In genomic region chr8:64674951-64675585, GRCm38 (mm10) we compare ENCODE assay signal across 13 mouse cellular contexts. TPM values are rescaled to one million over a fixed set of nuclear protein-coding genes. Genes with fewer than 3 reads are reported as not detected.
DNase-seq lines count a peak whose midpoint lies in the region; ATAC-seq and TF ChIP-seq lines count a peak whose summit lies in the region.
"Had no signal": no experiment of that assay in that cellular context is flagged by ENCODE, and none has a peak within 500 bp of the region (broad histone marks: within the 10 kb centered on the region; RNA-seq: fewer than 3 reads in every experiment).

No protein-coding gene starts in this region.

- H3K4me3 ChIP-seq in hindbrain, embryonic 15.5 days, result no peak overlapping the region
- no peak overlapping the region for H3K4me3 ChIP-seq in hindbrain, embryonic 13.5 days
- H3K4me3 ChIP-seq in lung, embryonic 14.5 days (ENCODE audit: low read depth, low read length), result no peak overlapping the region
- no peak overlapping the region for H3K4me3 ChIP-seq in stomach, embryonic 15.5 days (replicated peaks)
- H3K4me3 ChIP-seq: hindbrain, embryonic 12.5 days had no signal

- no peak overlapping the region for H3K9ac ChIP-seq in hindbrain, embryonic 15.5 days
- H3K9ac ChIP-seq in hindbrain, embryonic 13.5 days, result no peak overlapping the region
- no peak overlapping the region for H3K9ac ChIP-seq in lung, embryonic 14.5 days
- H3K9ac ChIP-seq in stomach, embryonic 15.5 days, result no peak overlapping the region
- H3K9ac ChIP-seq: hindbrain, embryonic 12.5 days had no signal

- H3K9me3 ChIP-seq in hindbrain, embryonic 15.5 days, result no peaks in the 10 kb centered on the region
- no peaks in the 10 kb centered on the region for H3K9me3 ChIP-seq in hindbrain, embryonic 13.5 days
- H3K9me3 ChIP-seq in lung, embryonic 14.5 days (ENCODE audit: low read depth, low read length), result no peaks in the 10 kb centered on the region
- H3K9me3 ChIP-seq in stomach, embryonic 15.5 days, result no peaks in the 10 kb centered on the region
- H3K9me3 ChIP-seq: hindbrain, embryonic 12.5 days had no signal

- H3K36me3 ChIP-seq in hindbrain, embryonic 15.5 days, result no peaks in the 10 kb centered on the region
- H3K36me3 ChIP-seq in hindbrain, embryonic 13.5 days, result 0 out of 2 replicates have a peak, but pooled peaks cover 4% of the 10 kb centered on the region
- no peaks in the 10 kb centered on the region for H3K36me3 ChIP-seq in lung, embryonic 14.5 days (ENCODE audit: insufficient read depth)
- H3K36me3 ChIP-seq in stomach, embryonic 15.5 days, result no peaks in the 10 kb centered on the region
- H3K36me3 ChIP-seq: hindbrain, embryonic 12.5 days had no signal

- no peak for ATAC-seq in hindbrain, embryonic 15.5 days (ENCODE audit: low FRiP score, low read depth)
- no peak for ATAC-seq in hindbrain, embryonic 13.5 days (ENCODE audit: low FRiP score)
- ATAC-seq in lung, embryonic 14.5 days (ENCODE audit: insufficient read depth), result peak; percentile 65; the same call in 1 of the 2 replicates
- peak; percentile 43; the same call in 1 of the 2 replicates for ATAC-seq in stomach, embryonic 15.5 days (ENCODE audit: insufficient read depth, low FRiP score, low read depth)

- no peak overlapping the region for H3K4me2 ChIP-seq in hindbrain, embryonic 15.5 days
- H3K4me2 ChIP-seq in hindbrain, embryonic 13.5 days, result no peak overlapping the region
- H3K4me2 ChIP-seq in lung, embryonic 14.5 days, result no peak overlapping the region
- H3K4me2 ChIP-seq in stomach, embryonic 15.5 days, result 0 out of 2 replicates have a peak overlapping the region, but pooled peaks have one; percentile 21
- H3K4me2 ChIP-seq: hindbrain, embryonic 12.5 days had no signal

- 0 out of 2 replicates have a peak overlapping the region, but pooled peaks have one; percentile 14 for H3K27ac ChIP-seq in hindbrain, embryonic 15.5 days (replicated peaks)
- no peak overlapping the region for H3K27ac ChIP-seq in hindbrain, embryonic 13.5 days
- no peak overlapping the region for H3K27ac ChIP-seq in lung, embryonic 14.5 days (ENCODE audit: low read depth)
- peak overlapping the region; percentile 65 for H3K27ac ChIP-seq in stomach, embryonic 15.5 days
- H3K27ac ChIP-seq: hindbrain, embryonic 12.5 days had no signal

- DNase-seq in lung, embryonic 14.5 days, result no peak
- no peak for DNase-seq in lung, postnatal 4 days
- peak; percentile 49 for DNase-seq in fat pad, adult 2 months (ENCODE audit: extremely low read depth, low read depth, low spot score)
- DNase-seq in embryo, embryonic 9.5 days (ENCODE audit: extremely low spot score), result no peak
- DNase-seq in thymus, postnatal 0 days (ENCODE audit: low spot score), result no peak
- DNase-seq: adrenal gland, postnatal 25 days; cerebellum, adult 11-12 months; spleen, adult 18-20 months; thymus, adult 2 months had no signal

- no peaks in the 10 kb centered on the region for H3K27me3 ChIP-seq in hindbrain, embryonic 15.5 days
- no peaks in the 10 kb centered on the region for H3K27me3 ChIP-seq in hindbrain, embryonic 13.5 days
- H3K27me3 ChIP-seq in lung, embryonic 14.5 days (ENCODE audit: insufficient read depth, low read length), result no peaks in the 10 kb centered on the region
- no peaks in the 10 kb centered on the region for H3K27me3 ChIP-seq in stomach, embryonic 15.5 days (replicated peaks)
- H3K27me3 ChIP-seq: hindbrain, embryonic 12.5 days had no signal

- peaks cover 6% of the 10 kb centered on the region for H3K4me1 ChIP-seq in hindbrain, embryonic 15.5 days (replicated peaks)
- peaks cover 3% of the 10 kb centered on the region; the same call in 1 of the 2 replicates for H3K4me1 ChIP-seq in hindbrain, embryonic 13.5 days (replicated peaks)
- H3K4me1 ChIP-seq in lung, embryonic 14.5 days (ENCODE audit: insufficient read depth), result no peaks in the 10 kb centered on the region
- no peaks in the 10 kb centered on the region for H3K4me1 ChIP-seq in stomach, embryonic 15.5 days

- no peak for TF ChIP-seq CTCF in lung, embryonic 14.5 days (IDR thresholded peaks at IDR 0.05; ENCODE audit: low read depth)

- 78% methylated on average over 8 of the region's 8 CpGs for WGBS in hindbrain, embryonic 15.5 days
- 80% methylated on average over 8 of the region's 8 CpGs for WGBS in hindbrain, embryonic 13.5 days
- 31% methylated on average over 8 of the region's 8 CpGs for WGBS in lung, embryonic 14.5 days
- 37% methylated on average over 8 of the region's 8 CpGs for WGBS in stomach, embryonic 15.5 days

RNA-seq across cellular contexts. Expression of gene Cpe, which starts 17.8 kb away (rescaled TPM):
- polyA plus RNA-seq in hindbrain, embryonic 15.5 days (2015; fragmentation: Nextera tagmentation; extraction: Ambion mirVana), result 709 and 723 TPM in 2 replicates
- polyA plus RNA-seq in hindbrain, embryonic 13.5 days (2015; fragmentation: Nextera tagmentation; extraction: Ambion mirVana), result 601 and 621 TPM in 2 replicates
- 30.6 and 36.9 TPM in 2 replicates for polyA plus RNA-seq in lung, embryonic 14.5 days (2014; fragmentation: Nextera tagmentation; extraction: Ambion mirVana)
- 165 and 172 TPM in 2 replicates for polyA plus RNA-seq in stomach, embryonic 15.5 days (2015; fragmentation: Nextera tagmentation; extraction: Ambion mirVana)
- polyA plus RNA-seq in thymus, postnatal 0 days (2015; fragmentation: Nextera tagmentation; extraction: Ambion mirVana), result 15.3 and 17.8 TPM in 2 replicates

RNA-seq across cellular contexts. Expression of gene Msmo1, which starts 58.5 kb away (rescaled TPM):
- 158 and 161 TPM in 2 replicates for polyA plus RNA-seq in hindbrain, embryonic 15.5 days (2015; fragmentation: Nextera tagmentation; extraction: Ambion mirVana)
- polyA plus RNA-seq in hindbrain, embryonic 13.5 days (2015; fragmentation: Nextera tagmentation; extraction: Ambion mirVana), result 131 and 139 TPM in 2 replicates
- polyA plus RNA-seq in lung, embryonic 14.5 days (2014; fragmentation: Nextera tagmentation; extraction: Ambion mirVana), result 76.5 and 93.3 TPM in 2 replicates
- 131 and 143 TPM in 2 replicates for polyA plus RNA-seq in stomach, embryonic 15.5 days (2015; fragmentation: Nextera tagmentation; extraction: Ambion mirVana)
- polyA plus RNA-seq in thymus, postnatal 0 days (2015; fragmentation: Nextera tagmentation; extraction: Ambion mirVana), result 58.5 and 62.0 TPM in 2 replicates

Comparison
In these comparisons a context has a peak if more than half of its experiments do, and no peak if none do; other contexts are left out.
1. H3K27ac ChIP-seq: peak in hindbrain, embryonic 15.5 days (single experiment) and stomach, embryonic 15.5 days (single experiment); none in hindbrain, embryonic 13.5 days (single experiment) and lung, embryonic 14.5 days (single experiment).
2. ATAC-seq: peak in lung, embryonic 14.5 days (single experiment) and stomach, embryonic 15.5 days (single experiment); none in hindbrain, embryonic 15.5 days (single experiment) and hindbrain, embryonic 13.5 days (single experiment).